Mouse (Mus musculus) hindbrain, embryonic 11.5 days (tissue): Measurements from ENCODE around the gene Brdt. TPM values are rescaled to one million over a fixed set of nuclear protein-coding genes. Genes with fewer than 3 reads are reported as not detected.

Experiments
- ATAC-seq: fragments of 200-750 bp; cut with Nextera tagmentation; 2 replicates; pipeline ENCODE4 v1.8.0; 2017; ENCODE audit warnings: mild to moderate bottlenecking, moderate TSS enrichment, moderate library complexity; ENCODE audit not compliant: low FRiP score
- DNase-seq: peaks from one replicate; pipeline ENCODE4 v3.0.0-alpha.2; 2015; ENCODE audit warnings: low spot score
- H3K27ac ChIP-seq: fragments of 300-500 bp; sonication (generic); 2 replicates; pipeline ENCODE4 v1.5.1; 2014; ENCODE audit warnings: mild to moderate bottlenecking, low read depth, low read length
- H3K27me3 ChIP-seq: fragments of 300-500 bp; sonication (generic); 2 replicates; pipeline ENCODE4 v1.6.1; 2014; ENCODE audit warnings: mild to moderate bottlenecking, low read length, moderate library complexity, mixed read lengths; ENCODE audit not compliant: control insufficient read depth, insufficient read depth
- H3K36me3 ChIP-seq: fragments of 300-500 bp; sonication (generic); 2 replicates; pipeline ENCODE4 v1.6.1; 2014; ENCODE audit warnings: mild to moderate bottlenecking, low read length, moderate library complexity, mixed read lengths; ENCODE audit not compliant: control insufficient read depth, insufficient read depth
- H3K4me1 ChIP-seq: fragments of 300-500 bp; sonication (generic); replicated peaks from 2 replicates; pipeline ENCODE4 v1.6.1; 2014; ENCODE audit warnings: low read length, mixed read lengths; ENCODE audit not compliant: control insufficient read depth, insufficient read depth
- H3K4me2 ChIP-seq: fragments of 300-500 bp; sonication (generic); replicated peaks from 2 replicates; pipeline ENCODE4 v1.6.1; 2014; ENCODE audit warnings: mild to moderate bottlenecking, low read depth, low read length
- H3K4me3 ChIP-seq: fragments of 300-500 bp; sonication (generic); 2 replicates; pipeline ENCODE4 v1.5.1; 2014; ENCODE audit warnings: low read depth, low read length
- H3K9ac ChIP-seq: fragments of 300-500 bp; sonication (generic); 2 replicates; pipeline ENCODE4 v1.6.1; 2014; ENCODE audit warnings: low read depth, low read length
- H3K9me3 ChIP-seq: fragments of 300-500 bp; sonication (generic); 2 replicates; pipeline ENCODE4 v1.6.1; 2016; ENCODE audit warnings: low read length; ENCODE audit not compliant: control insufficient read depth
- WGBS: fragments of 180-500 bp; shearing (Covaris S2); extraction: QIAGEN DNeasy Blood & Tissue Kit; methylation state at CpG from one replicate; pipeline ENCODE4 v1.1.7; 2014; 5-methylcytosine and 5-hydroxymethylcytosine counted together
- polyA plus RNA-seq: library from polyadenylated mRNA; unstranded; fragments of >200 nt; fragmentation: Nextera tagmentation; extraction: Ambion mirVana; gene quantifications from 2 replicates; pipeline ENCODE4 v1.2.1, GENCODE M21; 2014

Gene Brdt
- polyA plus RNA-seq, 1 experiment from 2014 or later: 2.1 TPM

DNA sequence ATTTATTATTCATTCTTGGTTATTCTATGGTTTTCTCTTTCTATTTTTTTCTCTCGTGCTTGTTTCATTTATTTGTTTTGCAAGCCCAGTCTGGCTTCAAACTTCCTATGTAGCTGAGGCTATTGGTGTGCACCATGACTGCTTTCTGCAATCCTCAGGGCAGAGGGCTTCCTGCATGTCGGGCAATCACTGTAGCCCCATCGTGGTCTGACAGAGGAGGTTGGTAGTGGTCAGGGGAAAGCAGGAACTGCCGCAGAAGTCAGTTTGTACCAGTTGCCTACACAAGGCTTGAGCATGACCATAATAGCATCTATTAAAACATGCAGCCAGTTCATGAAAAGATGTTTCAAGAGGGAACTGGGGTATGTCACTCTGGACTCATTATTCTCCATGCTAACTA is 23.5 kb upstream of the Brdt start:
- H3K27me3 ChIP-seq: no peaks in the 10 kb centered on the region
- no peak overlapping the region for H3K4me3 ChIP-seq
- 74% methylated on average over 4 of the region's 4 CpGs for WGBS
- H3K9me3 ChIP-seq: no peaks in the 10 kb centered on the region
- H3K9ac ChIP-seq: no peak overlapping the region
- H3K27ac ChIP-seq: no peak overlapping the region
- H3K4me1 ChIP-seq: no peaks in the 10 kb centered on the region
- DNase-seq (no peak), ATAC-seq (no peak)
- no peaks in the 10 kb centered on the region for H3K36me3 ChIP-seq
- H3K4me2 ChIP-seq: no peak overlapping the region

DNA sequence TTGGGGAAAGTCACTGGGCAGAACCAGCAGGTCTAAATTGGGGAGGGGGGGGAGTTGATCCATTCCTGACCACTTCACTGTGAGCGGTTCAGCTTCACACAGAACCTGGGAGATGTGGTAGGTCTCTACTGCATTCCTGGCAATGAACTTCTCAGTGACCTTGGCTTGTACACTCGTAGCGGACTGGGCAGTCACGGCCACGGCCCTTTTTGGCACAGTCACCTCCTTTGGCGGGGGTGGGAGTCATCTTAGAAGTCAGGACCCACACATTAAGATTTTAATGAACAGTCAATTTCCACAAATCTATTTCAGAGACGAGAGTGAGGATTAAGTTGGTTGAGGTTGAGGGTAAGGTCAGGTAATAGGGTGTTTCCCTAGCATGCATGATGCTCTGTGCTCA is 13.8 kb upstream of the Brdt start:
- H3K36me3 ChIP-seq: no peaks in the 10 kb centered on the region
- no peak overlapping the region for H3K4me3 ChIP-seq
- H3K9ac ChIP-seq: no peak overlapping the region
- WGBS: 92% methylated on average over 7 of the region's 7 CpGs
- DNase-seq (no peak), ATAC-seq (no peak)
- H3K9me3 ChIP-seq: no peaks in the 10 kb centered on the region
- no peak overlapping the region for H3K27ac ChIP-seq
- no peak overlapping the region for H3K4me2 ChIP-seq
- no peaks in the 10 kb centered on the region for H3K27me3 ChIP-seq
- H3K4me1 ChIP-seq: no peaks in the 10 kb centered on the region

DNA sequence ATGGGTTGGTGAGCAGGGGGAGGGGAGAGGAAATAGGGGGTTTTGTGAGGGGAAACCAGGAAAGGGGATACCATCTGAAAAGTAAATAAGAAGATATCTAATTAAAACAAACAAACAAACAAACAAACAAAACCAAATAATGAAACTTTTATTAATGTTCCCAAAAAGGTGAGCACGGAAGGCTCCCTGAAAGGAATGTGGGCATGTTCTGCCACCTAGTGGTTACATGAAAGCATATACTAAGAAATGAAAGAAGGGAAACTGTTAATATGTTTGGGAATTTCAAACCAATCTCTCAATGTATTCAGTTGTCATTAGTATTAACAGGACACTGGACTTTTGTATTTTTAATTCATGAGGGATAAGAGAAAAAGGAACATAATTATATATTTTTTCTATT is 10.3 kb upstream of the Brdt start:
- ATAC-seq (no peak), DNase-seq (peak; percentile 49)
- no peak overlapping the region for H3K4me2 ChIP-seq
- H3K4me3 ChIP-seq: no peak overlapping the region
- WGBS: 9% methylated on average over 1 of the region's 1 CpGs
- H3K9me3 ChIP-seq: no peaks in the 10 kb centered on the region
- H3K36me3 ChIP-seq: no peaks in the 10 kb centered on the region
- H3K9ac ChIP-seq: no peak overlapping the region
- no peak overlapping the region for H3K27ac ChIP-seq
- no peaks in the 10 kb centered on the region for H3K4me1 ChIP-seq
- H3K27me3 ChIP-seq: no peaks in the 10 kb centered on the region

DNA sequence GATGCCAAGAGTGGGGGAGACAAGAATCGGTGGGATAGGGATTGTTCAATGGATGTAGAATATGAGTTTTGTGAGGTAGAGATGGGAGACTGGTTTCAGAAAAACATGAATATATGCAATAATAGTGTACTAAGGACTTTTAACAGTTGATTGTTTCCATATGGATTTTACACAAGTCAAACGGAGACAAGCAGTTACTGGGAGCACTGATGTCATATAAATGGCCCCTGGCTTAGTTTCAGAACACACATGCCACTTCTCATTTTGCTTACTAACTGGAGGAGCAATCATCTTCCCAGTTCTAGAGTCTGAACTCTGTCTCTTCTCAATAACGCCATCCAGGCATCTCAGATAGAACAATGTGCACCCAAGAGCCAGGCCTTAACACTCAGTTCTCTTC is 9.4 kb downstream of the Brdt start:
- no peaks in the 10 kb centered on the region for H3K4me1 ChIP-seq
- no peak overlapping the region for H3K27ac ChIP-seq
- ATAC-seq: no peak
- H3K4me2 ChIP-seq: no peak overlapping the region
- no peaks in the 10 kb centered on the region for H3K27me3 ChIP-seq
- H3K4me3 ChIP-seq: no peak overlapping the region
- no peak for DNase-seq
- H3K9ac ChIP-seq: no peak overlapping the region
- 81% methylated on average over 3 of the region's 3 CpGs for WGBS
- no peaks in the 10 kb centered on the region for H3K36me3 ChIP-seq
- no peaks in the 10 kb centered on the region for H3K9me3 ChIP-seq

DNA sequence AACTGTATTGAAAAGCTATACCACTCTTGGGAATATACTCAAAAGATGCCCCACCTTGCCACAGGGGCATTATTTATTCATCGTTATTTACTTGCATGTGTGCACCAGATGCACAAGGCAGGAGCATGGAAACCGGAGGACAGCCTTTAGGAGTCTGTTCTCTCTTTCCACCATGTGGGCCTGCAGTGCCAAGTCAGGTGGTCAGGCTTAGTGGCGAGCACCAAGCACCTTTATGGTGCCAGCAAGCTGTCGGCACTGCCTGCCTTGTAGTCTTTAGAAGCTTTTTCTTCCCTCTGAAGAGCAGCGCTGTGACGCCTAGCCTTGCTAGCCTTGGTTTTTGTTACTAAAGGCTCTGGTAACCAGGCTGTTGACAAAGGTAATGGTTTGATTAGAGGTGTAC is 11.9 kb downstream of the Brdt start:
- no peaks in the 10 kb centered on the region for H3K9me3 ChIP-seq
- no peaks in the 10 kb centered on the region for H3K4me1 ChIP-seq
- H3K36me3 ChIP-seq: no peaks in the 10 kb centered on the region
- no peak overlapping the region for H3K4me3 ChIP-seq
- no peaks in the 10 kb centered on the region for H3K27me3 ChIP-seq
- ATAC-seq (no peak), DNase-seq (no peak)
- no peak overlapping the region for H3K4me2 ChIP-seq
- WGBS: 89% methylated on average over 6 of the region's 6 CpGs
- H3K27ac ChIP-seq: no peak overlapping the region
- no peak overlapping the region for H3K9ac ChIP-seq

GRCm38 (mm10) chr5:107346214-107346613 is 15.3 kb downstream of the Brdt start:
- WGBS: 60% methylated on average over 1 of the region's 1 CpGs
- no peak for DNase-seq

GRCm38 (mm10) chr5:107352566-107352965 is 21.6 kb downstream of the Brdt start:
- no peak overlapping the region for H3K4me3 ChIP-seq
- H3K27ac ChIP-seq: no peak overlapping the region
- H3K9me3 ChIP-seq: no peaks in the 10 kb centered on the region
- WGBS: 95% methylated on average over 1 of the region's 1 CpGs
- no peaks in the 10 kb centered on the region for H3K4me1 ChIP-seq
- no peaks in the 10 kb centered on the region for H3K36me3 ChIP-seq
- H3K4me2 ChIP-seq: no peak overlapping the region
- no peak for DNase-seq
- no peak for ATAC-seq
- H3K27me3 ChIP-seq: no peaks in the 10 kb centered on the region
- H3K9ac ChIP-seq: no peak overlapping the region

More at GRCm38 (mm10) chr5:107346214-107346613, 15.3 kb downstream of the Brdt start:
- Histone ChIP-seq H3K4me2 (no peak overlapping the region), H3K9ac (no peak overlapping the region), H3K27ac (no peak overlapping the region), H3K27me3 (no peaks in the 10 kb centered on the region), H3K4me3 (no peak overlapping the region), H3K9me3 (no peaks in the 10 kb centered on the region), H3K36me3 (no peaks in the 10 kb centered on the region), H3K4me1 (no peaks in the 10 kb centered on the region)
- no peak for ATAC-seq

DNA sequence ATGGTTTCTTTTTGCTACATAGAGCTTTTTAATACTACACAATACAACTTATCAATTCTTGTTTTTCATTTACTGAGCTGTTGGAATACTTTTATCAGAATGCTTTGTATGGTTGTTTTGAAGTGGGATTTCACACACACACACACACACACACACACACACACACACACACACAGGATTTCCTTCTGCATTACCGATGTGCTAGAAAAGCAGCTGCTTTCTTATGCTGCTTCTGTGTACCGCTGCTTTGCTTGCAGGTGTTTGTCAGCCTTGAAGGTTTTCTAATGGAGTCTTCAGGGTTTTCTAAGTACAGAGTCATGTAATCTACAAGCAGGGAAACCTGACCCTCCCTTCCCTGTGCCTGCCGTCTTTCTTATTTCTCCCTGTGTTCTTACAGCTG is 23.0 kb downstream of the Brdt start:
- Histone ChIP-seq H3K4me1 (no peaks in the 10 kb centered on the region), H3K4me2 (no peak overlapping the region), H3K4me3 (no peak overlapping the region), H3K36me3 (no peaks in the 10 kb centered on the region), H3K27ac (no peak overlapping the region), H3K9me3 (no peaks in the 10 kb centered on the region), H3K27me3 (no peaks in the 10 kb centered on the region), H3K9ac (no peak overlapping the region)
- DNase-seq (no peak), ATAC-seq (no peak)
- WGBS: 76% methylated on average over 3 of the region's 3 CpGs

GRCm38 (mm10) chr5:107355801-107356200 is 24.8 kb downstream of the Brdt start:
- Histone ChIP-seq H3K27me3 (no peaks in the 10 kb centered on the region), H3K36me3 (no peaks in the 10 kb centered on the region), H3K4me3 (no peak overlapping the region), H3K9me3 (no peaks in the 10 kb centered on the region), H3K4me1 (no peaks in the 10 kb centered on the region), H3K9ac (no peak overlapping the region), H3K4me2 (no peak overlapping the region), H3K27ac (no peak overlapping the region)
- 64% methylated on average over 1 of the region's 1 CpGs for WGBS
- no peak for ATAC-seq
- DNase-seq: no peak
